Mouse (Mus musculus) c-Kit-positive CD71-negative TER-119-negative erythroid progenitor cells, embryonic 14.5 days (primary cell): Measurements from ENCODE around the gene Adal.

Experiments
- DNase-seq: peaks from one replicate; pipeline ENCODE4 v3.0.0-alpha.2; 2013; ENCODE audit warnings: low read depth

The Adal gene

GRCm38 (mm10) chr2:121178828-121179479 is 38.7 kb downstream of the Adal start:
- no peak for DNase-seq

- no peak for DNase-seq
These were observed 43.2 kb downstream of the Adal start for GRCm38 (mm10) chr2:121183431-121183830.

- DNase-seq = no peak
These were observed 43.9 kb downstream of the Adal start for GRCm38 (mm10) chr2:121184142-121184541.

- DNase-seq = no peak
These were observed 48.3 kb downstream of the Adal start for GRCm38 (mm10) chr2:121188530-121188929.

GRCm38 (mm10) chr2:121195466-121195865 is 55.2 kb downstream of the Adal start:
- no peak for DNase-seq

- DNase-seq = no peak
These were observed 64.0 kb downstream of the Adal start for GRCm38 (mm10) chr2:121204276-121204675.
